Mouse (Mus musculus) mature B cell (primary cell): ENCODE results near the gene Scn1b.

Experiments used
- in situ Hi-C: fragments of 300-500 bp; cut with MboI; formaldehyde crosslinking; loops from 2 replicates; pipeline ENCODE4 v1.14.3; 2019

The Scn1b gene

DNA sequence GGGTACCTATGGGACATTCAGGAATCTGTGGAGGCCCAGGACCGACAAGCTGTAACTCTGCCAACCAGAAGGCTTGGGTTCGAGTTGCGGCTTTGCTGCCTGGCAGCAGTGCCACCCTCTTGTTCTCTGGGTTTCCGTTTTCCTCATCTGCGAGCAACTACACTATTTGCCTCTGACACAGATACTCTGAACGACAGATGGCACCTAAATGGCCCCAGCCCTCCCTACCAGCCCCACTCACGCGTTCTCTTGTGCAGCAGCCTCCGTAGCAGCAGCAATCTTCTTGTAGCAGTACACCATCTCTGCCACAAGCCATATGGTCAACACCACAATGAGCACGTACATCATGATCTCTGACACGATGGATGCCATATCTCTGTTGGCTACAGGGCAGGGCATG lies 9.3 kb downstream of the Scn1b start:
- in situ Hi-C loops = no loop called here

GRCm38 (mm10) chr7:31116721-31117145 lies 10.1 kb downstream of the Scn1b start:
- in situ Hi-C loops = no loop called here

DNA sequence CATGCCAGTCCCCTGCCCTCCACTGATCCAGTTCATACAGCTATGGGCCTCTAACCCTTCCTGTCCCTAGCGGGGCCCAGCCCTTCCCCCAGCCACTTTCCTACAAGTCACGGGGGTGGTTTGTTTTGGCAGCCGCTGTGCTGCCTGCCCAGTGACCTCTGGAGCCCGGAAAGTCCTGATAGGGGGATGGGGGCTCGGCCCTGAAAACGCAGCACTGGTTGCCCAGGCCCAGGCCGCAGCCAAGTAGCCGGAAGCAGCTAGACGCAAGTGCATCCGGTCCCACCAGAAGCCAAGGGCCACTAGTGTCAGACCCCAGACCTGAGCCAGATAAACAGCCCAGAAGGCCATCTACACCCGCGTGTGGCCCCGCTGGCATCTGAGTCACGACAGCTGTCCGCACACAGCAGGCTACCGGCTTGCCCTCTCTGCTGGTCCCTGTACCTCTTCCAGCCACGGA lies 11.2 kb downstream of the Scn1b start:
- in situ Hi-C loops = no loop called here

GRCm38 (mm10) chr7:31115182-31115581 lies 11.6 kb downstream of the Scn1b start, which contains the start of gene Hpn:
TSS of gene Hpn (minus strand) at chr7:31115290.
- in situ Hi-C loops = no loop called here

GRCm38 (mm10) chr7:31114646-31115045 lies 12.2 kb downstream of the Scn1b start:
- in situ Hi-C loops = no loop called here

DNA sequence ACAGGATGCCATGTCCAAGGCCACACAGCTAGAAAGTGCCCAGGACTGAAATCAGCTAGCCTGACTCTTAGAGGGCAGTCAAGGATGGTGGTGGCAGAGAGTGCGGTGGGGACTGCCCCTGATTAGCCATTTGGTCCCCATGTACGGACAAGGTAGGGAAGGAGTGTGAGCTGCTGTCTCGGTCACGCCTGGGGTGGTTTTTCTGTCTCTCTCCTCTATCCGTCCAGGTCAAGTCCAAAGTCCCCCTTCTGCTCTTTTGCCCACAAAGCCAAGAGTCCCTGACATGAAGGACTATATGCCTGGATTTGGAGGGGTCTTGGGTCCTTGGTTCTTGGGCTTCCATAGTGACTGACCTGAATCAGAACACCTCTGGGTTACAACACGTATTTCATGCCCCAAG lies 13.0 kb downstream of the Scn1b start:
- in situ Hi-C loops = no loop called here

DNA sequence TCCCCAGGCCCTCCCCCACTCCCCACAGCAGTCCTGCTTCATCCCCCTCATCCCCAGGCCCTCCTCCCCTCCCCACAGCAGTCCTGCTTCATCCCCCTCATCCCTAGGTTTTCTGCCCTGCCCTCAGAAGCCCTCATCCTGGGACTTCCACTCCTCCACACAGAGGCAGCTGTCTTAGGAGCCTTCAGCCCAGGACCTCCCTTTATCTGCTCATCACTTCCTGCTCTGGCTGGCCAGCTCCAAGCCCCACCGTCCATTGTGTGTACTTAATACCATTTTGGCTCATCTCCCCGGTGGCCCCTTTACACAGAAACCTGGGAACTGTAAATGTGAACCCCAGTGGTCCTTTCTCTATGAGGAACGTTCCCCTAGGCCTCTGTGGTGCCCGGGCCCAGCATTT lies 14.8 kb downstream of the Scn1b start:
- in situ Hi-C loops = no loop called here

- in situ Hi-C loops = no loop called here
Measured at GRCm38 (mm10) chr7:31110861-31111385, 15.9 kb downstream of the Scn1b start.

DNA sequence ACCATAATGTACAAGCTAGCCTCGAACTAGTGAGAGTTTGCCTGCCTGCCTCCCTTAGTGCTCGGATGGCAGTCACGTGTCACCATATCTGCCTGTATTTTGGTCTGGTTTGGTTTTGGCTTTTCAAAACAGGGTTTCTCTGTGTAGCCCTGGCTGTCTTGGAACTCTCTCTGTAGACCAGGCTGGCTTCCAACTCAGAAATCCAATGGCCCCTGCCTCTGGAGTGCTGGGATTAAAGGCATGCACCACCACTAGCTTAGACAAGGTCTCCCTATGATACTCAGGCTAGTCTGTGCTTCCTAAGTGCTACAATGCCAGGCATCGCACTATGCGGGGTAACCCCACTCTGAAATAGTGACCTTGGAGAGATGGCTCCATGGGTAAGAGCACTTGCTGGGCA lies 17.0 kb downstream of the Scn1b start:
- in situ Hi-C loops = no loop called here

DNA sequence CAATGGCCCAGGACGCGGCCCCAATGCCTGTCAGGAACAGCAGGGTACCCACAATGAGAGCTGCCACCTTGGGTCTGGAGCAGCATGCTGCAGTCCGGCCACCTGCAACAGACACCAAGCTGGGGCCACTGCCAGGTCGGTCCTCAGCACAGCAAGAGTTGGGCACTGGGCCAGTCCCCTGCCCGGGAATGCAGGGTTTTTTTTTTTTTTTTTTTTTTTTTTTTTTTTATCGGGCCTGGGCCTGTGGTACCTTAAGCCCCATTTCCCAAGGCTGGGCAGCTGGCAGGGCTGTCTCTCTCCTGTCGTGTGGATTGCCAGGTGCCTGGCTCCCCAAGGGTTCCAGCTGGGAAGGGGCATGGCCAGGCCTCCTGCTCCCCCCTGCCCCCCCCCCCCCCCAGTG lies 17.7 kb downstream of the Scn1b start:
- in situ Hi-C loops = no loop called here

DNA sequence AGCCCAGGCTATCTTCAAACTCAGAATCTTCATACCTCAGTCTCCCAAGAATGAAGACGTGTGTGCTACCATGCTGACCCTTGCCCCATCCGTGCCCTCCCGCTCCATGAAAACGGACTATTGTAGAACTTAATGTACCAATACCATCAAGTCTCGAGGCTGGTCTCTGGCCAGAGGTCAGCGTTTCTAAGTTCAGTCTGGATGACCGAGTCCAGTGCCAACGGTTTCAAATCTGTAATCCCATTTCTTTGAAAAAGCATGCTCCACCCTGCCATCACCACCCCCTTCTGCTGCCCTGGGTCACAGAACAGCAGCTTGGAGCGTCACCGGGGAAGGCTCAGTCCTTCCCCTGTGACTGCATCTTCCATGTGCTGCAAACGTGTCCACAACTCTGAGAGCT lies 19.0 kb downstream of the Scn1b start:
- in situ Hi-C loops = no loop called here

GRCm38 (mm10) chr7:31106166-31106565 lies 20.6 kb downstream of the Scn1b start:
- in situ Hi-C loops = no loop called here

DNA sequence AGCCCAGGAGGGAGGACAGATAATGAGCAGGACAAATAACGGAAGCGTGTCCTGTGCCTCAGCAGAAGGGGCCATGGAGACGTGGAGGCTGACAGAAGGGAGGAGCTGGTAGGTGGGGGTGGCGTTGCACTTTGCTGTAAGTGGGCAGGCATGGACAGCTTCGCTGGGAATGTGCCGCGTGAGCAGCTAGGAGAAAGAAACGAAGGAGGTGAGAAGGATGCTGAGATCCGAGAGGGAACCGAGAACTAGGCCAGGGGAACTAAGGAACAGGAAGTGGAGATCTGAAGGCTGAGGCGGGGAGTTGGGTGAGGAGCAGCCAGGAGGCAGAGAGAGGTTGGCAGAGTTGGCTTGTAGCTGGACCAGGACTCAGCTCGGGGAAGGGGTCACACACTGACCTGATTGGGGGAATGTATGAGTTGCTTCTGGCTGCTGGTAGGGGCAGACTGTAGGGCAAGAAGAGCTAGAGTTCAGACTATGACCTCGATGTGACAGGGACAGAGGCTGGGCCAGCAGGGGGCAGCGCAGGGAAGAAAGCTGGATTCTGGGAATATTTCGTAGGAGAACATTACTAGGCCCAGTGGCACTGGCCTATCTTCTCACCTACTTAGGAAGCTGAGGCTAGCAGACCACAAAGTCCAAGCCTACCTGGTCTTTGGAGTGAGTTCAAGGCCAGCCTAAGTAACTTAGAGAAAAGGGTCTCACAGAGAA lies 21.6 kb downstream of the Scn1b start:
- in situ Hi-C loops = no loop called here

- in situ Hi-C loops = no loop called here
Measured at GRCm38 (mm10) chr7:31100786-31101185, 26.0 kb downstream of the Scn1b start.

GRCm38 (mm10) chr7:31099612-31099982 lies 27.2 kb downstream of the Scn1b start:
- in situ Hi-C loops = loop anchor here (5.0 kb wide), 1 partner anchor 42 kb away; the partner anchor contains the start of genes Fxyd1 and Lgi4

DNA sequence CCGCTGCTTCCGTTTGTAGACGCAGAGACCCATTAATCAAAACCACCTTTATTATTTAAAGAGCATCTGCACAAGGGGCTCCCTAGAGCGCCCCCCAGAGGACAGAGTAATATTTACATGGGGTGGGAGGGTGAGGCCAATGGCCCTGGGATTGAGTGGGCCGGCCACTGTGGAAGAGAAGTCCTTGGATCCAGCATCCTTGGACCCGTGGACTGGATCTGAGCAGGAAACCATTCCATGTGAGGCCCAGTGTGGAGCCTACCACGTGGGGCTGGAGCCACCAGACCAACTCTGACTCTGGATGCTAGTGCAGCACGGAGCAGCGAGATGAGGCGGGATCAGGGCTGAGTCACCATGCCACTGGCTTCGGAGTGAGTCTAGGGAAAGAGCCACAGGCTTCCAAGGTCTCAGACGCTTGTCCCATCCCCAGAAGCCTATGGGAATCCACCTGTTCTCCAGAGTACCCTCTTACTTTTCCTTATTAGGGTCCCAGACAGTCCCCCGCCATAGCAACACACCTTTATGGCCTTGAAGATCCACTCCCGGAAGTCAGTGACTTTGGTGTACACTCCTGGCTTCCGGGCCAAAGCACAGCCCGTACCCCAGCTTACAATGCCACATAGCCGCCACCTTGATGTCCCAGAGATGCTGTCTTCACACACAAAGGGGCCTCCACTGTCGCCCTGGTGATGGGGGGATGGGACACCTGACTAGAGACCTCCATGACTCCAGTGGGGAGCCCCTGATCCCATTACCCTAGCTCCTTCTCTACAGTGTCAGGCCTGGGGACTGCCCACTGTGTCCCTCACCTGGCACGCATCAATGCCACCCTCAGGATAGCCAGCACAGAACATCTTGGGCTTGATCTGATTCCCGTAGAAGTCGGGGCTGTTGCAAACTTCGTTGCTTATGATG lies 27.8 kb downstream of the Scn1b start:
- in situ Hi-C loops = loop anchor here (5.0 kb wide), 1 partner anchor 42 kb away; the partner anchor contains the start of genes Fxyd1 and Lgi4

DNA sequence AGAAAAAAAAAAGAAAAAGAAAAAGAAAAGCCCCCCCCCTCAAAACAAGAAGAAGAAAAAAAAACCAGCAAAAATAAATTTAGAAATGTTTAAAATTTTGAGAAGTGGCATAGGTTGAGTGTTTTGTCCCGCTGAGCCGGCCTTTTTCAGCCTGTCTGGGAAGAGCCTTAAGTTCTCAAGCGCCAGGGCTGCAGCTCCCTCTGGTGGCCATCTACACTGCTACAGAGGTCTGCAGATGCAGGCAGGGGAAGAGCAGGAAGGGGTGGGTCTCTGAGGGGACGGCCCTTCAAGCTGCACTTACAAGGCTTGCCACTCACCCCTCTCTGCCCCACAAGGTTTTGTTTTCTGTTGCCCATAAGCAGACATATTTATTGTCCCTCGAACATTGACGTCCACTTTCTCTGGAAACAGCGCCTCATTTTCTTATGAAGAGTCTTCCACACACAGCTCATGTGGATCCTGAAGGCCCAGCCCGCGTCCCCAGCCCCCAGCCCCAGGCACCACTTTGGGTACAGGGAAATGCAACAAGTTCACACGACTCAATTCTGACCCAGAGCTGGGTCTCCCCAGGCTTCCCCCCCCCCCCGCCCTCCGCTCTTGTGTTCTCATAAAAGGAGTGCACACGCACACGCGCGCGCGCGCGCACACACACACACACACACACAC lies 29.1 kb downstream of the Scn1b start:
- in situ Hi-C loops = loop anchor here (5.0 kb wide), 1 partner anchor 40 kb away; the partner anchor contains the start of genes Fxyd1 and Lgi4

GRCm38 (mm10) chr7:31096892-31097564 lies 29.8 kb downstream of the Scn1b start:
- in situ Hi-C loops = loop anchor here (5.0 kb wide), 1 partner anchor 40 kb away; the partner anchor contains the start of genes Fxyd1 and Lgi4

- in situ Hi-C loops = loop anchor here (5.0 kb wide), 1 partner anchor 38 kb away; the partner anchor contains the start of genes Fxyd1 and Lgi4
Measured at GRCm38 (mm10) chr7:31094774-31095501, 31.9 kb downstream of the Scn1b start.

DNA sequence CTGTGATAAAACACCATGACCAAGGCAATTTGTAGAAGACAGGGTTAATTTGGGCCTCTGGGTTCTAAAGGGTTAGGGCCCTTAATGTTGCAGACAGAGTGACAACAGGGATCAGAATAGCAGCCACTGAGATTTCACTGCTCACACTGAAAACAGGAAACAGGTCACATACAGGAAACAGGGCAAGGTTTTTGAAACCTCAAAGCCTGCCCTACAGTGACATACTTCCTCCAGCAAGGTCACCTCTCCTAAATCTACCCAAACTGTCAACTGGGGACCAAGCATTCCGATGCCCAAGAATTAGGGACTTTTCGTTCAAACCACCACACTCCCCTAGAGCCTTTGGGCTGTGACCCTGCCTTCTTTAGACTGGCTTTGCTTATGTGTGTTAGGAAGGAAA lies 37.1 kb downstream of the Scn1b start:
- in situ Hi-C loops = no loop called here
